Mouse (Mus musculus): ENCODE data around the gene Ilk.
A peak's percentile ranks its signal among the peaks of the same experiment; 100 is the strongest.
"Not testable (repeated sequence)": the region's sequence is repeated elsewhere in the genome, so short reads cannot be mapped to it uniquely, and the experiment has no call there.

Gene Ilk

DNA sequence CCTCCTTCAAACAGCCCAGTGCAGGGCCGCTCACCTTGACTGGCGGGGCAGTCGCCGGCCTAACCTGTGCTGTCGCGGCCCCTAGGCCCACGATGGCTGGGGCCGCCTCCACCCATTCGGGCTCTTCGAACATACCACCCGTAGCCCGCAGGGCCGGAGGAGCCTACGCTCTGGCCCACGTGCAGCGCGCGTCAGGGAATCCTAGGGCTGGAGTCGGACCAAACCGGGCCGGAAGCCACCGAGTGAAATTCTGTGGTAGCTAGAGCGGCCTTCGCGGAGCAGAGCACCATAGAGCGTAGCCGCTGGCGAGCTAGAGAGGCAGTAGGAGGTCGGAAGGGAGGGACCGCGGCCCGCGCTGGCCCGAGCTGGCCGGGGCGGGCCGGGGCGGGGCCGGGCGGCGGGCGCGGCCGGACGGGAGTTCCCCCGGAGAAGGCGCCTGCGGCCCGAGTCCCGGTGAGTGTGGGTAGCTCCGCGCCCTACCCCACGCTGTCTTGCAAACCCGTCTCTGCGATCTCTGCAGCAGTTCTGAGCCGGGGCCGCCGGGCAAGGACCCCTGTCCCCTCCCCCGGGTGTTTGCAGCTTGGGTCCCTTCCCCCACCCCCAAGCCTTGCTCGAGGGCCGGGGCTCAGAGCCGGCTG is at the start of gene Ilk:
Ilk (plus strand) TSS at position 329 of the 638 bp plus-strand sequence.
- peak; percentile 70 for DNase-seq (ENCODE audit: low read depth)

DNA sequence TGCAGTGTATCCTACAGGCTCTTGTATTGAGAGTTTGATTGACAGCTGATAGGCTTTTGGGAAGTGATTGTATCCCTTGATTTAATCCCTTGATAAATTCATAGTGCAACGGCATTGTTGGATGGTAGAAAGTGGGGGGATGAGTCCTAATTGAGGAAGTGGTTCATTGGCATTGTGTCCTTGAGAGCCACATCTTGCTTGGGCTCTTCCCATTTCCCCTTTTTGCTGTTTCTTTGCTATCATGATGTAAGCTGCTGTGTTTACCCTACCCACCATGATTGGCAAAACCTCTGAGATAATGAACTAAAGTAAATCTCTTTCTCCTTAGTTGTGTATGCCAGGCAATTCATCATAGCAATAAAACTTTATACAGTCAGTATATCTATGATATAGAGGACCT is 45.5 kb upstream of the Ilk start:
- no peak for DNase-seq (ENCODE audit: low read depth)

DNA sequence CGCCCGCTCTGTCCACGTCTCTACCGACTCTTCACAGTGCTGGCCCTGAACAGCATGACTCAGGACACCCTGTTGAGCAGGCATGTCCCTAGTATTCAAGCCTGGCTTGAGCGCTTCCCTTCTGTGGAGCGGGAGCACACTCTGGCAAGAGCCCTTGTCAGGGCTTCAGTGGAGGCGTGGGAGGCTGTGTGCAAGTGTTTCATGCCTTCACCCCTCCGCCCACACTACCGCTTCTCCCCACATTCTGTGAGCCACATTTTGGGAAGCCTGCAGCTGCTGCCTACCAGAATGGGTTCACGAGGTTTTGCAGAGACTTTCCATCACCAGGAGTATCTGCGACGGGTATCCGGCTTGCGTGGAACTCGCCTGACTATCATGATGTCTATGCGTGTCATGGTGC is 33.2 kb upstream of the Ilk start:
- no peak for DNase-seq (ENCODE audit: low read depth)

DNA sequence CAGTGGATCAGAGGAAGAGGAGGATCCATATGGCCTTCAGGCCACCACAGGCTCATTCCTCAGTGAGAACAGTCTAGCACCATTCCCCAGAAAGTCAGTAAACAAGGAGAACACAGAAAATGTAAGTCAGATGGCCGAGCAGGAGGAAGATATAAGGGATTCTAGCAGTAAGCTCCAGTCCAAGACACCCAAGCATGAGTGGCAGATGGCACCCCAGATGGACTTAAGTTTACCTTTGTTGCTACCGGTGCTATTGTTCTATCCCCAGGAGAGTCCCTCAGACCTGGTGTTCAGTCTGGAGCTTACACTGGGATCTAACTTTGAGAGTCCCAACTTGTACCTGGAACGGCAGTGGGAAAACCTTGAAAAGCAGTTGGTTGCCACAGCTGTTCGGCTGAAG is 32.6 kb upstream of the Ilk start:
- DNase-seq (ENCODE audit: low read depth), result no peak

DNA sequence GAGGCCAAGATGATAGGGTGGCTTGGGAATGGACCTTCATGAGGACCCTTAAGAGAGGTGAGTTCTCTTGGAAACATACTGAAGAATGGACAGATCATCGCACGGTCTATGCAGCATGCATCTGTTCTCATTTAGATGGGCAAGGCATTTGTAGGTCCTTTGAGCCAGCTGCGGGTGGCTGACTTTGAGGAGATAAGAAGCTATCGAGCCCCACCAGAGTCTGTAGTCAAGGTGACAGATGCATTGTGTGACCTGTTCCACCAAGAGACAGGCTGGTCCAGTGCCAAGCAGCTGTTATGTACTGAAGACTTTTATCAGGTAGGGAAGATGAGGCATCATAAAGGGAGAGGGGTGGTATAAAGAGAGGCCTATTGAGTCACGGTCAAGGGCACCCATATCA is 27.7 kb upstream of the Ilk start:
- DNase-seq (ENCODE audit: low read depth), result no peak

DNA sequence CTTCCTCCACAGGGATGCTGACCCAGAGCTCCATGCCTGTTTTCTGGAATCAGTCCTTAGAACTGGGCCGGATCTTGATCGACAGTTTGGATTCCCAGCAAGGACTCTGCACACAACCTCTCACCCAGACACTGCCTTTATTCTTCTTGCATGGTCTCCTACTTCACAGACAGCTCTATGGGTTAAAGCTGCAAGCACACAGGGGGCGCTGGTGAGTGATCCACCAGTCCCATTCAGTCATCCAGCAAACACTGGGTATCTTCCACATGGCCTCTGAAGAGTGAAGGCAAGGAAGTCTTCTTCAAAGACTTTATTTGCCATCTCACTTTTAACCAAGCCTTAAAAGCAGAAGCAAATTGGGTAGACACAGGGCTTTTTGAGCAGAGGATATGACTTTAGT is 21.0 kb upstream of the Ilk start:
- DNase-seq (ENCODE audit: low read depth), result no peak

DNA sequence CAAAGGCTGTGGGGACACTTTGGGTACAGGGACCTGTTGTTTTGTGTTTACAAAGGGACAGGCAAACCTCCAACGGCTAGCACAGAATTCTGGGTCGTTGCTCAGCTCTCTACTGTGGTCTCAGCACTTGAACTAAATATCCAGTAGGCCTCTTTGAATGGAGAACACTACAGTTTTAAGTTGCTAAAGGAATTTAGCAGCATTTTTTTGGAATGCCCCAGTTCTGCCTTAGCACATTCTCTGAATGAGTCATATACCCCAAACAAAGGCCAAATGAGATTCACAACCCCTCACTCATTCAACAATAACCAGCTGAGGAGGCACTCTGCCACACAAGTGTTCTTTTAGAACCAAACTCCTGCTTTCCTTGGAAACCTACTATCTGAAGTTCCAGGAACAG is 14.5 kb upstream of the Ilk start:
- no peak for DNase-seq (ENCODE audit: low read depth)

DNA sequence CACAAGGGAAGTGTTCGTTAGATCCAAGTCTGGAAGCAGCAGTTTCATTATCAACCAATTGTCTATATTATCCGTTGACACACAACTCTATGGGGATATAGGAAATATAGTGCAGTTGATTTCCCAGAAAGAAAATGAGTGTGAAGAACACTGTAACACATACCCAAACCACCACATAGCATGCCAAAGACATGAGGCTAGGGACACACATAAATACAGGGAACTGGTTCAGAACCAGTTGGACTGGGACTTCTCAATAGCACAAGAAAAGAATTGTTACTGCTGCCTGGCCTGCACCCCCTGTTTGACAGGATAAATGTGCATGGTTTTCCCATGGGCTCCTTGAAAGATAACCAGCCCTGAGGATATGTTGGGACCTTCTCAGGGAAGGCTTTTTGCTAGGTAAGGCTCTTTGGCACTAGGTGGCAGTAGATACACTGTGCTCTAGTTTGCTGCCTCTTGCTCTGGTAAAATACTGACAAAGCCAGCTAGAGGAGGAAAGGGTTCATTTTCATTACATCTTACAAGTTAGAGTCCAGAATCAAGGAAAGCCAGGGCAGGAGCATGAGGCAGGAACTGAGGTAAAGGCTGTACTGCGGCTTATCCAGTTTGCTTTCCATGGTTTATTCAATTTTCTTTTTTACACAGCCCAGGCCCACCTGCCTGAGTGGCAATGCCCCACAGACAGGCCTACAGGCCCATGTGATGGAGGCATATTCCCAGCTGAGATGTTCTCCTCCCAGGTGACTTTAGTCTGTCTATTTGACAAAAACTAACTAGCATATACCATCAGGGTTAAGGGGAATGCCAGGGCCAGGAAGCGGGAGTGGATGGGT is 10.0 kb upstream of the Ilk start:
- DNase-seq (ENCODE audit: low read depth), result no peak

DNA sequence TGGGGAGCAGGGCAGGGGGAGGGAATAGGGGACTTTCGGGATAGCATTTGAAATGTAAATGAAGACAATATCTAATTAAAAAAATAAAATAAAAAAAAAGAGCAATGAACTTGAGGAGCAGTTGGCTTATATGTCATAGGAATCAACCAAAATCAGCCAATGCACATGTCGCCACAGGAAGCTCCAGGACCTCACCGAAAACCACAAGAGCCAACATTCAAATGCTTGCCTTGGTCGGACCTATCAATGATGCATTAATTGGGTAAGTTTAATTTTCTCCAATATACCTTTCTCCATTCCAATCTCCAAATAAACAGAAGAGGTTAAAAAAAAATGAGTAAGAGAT is 9.4 kb upstream of the Ilk start:
- no peak for DNase-seq (ENCODE audit: low read depth)

DNA sequence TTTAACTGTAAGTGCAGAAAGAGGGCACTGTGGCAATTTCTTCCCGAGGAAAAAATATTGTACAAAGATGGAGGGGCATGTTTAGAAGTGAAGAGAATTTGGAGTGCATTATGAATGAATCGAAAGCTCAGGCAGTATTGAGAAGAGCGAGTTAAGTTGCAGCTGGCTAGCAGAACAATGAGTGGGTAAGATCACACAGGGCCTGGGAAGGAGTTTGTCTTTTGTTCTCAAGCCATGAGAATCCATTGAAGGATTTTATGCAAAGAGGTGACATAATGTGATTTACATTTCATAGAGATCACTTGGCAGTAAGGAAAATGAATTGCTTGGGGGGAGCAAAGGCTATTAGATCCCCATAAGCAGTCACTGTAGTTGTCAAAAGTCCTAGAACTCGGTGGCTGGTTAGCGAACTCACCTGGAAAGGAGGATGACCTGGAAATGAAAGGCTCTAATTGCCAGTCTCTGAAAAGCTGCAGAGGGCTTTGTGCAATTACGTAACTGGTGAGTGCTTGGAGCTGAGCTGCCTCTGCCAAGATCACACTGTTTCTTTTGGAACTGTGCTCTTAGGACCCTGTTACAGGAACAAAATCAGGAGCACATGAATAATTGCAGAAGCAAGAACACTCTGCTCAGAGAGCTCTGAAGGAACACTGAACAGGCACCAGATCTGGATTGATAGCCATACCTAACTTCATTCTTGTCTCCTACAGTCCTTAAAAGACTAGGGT is 7.5 kb upstream of the Ilk start:
- no peak for DNase-seq (ENCODE audit: low read depth)

DNA sequence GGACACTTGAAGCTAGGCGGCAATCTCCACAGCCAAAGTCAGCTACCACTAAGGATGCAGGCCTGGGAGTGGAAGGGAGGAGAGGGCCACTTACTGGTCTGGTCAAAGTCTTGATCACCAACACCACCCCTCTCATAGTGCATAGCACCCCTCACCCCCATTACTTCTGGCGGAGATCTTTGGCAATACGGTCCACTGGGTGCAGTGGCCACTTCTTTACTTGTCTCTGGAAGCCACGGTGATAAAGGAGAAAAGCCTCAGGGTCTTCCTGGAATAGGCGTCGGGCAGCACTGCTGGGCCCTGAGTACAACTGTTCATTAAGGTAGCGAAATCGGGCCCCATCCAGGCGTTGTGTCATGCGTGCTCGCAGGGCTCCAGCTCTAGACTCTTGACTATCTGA is 2.6 kb upstream of the Ilk start:
- no peak for DNase-seq (ENCODE audit: low read depth)

DNA sequence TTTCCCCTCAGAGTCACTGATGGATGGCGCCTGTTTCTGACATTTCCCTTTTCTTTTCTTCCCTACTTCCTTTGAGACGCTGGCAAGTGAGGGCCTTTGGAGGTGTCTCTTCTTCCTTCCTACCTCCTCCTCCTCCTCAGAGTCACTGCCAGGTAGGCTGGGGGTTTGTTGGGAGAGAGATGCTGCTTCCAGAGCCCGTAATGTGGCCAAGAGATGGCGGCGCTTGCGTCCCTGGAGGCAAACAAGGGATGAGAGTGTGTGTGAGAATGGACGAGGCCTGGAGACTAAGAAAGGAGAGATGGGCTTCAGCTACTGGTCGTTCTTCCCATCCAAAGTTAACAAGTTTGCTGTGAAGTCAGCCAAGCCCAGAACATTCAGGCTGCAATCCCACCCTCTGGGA is 1.6 kb upstream of the Ilk start:
- no peak for DNase-seq (ENCODE audit: low read depth)

DNA sequence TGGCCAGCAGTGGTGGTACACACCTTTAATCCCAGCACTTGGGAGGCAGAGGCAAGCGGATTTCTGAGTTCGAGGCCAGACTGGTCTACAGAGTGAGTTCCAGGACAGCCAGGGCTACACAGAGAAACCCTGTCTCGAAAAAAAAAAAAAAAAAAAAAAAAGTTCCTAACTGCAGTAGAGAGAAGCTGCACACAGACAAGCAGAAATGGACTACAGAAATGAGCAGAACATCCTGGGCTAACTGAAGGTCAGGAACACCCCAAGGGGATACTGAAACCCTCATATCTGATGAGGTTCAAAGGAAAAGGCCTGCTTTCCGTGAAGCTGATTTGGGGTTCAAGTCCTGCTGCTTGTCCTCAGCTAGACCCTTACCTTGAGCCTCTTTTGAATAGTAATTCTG is 928 bp upstream of the Ilk start:
- not testable (repeated sequence) for DNase-seq (ENCODE audit: low read depth)

DNA sequence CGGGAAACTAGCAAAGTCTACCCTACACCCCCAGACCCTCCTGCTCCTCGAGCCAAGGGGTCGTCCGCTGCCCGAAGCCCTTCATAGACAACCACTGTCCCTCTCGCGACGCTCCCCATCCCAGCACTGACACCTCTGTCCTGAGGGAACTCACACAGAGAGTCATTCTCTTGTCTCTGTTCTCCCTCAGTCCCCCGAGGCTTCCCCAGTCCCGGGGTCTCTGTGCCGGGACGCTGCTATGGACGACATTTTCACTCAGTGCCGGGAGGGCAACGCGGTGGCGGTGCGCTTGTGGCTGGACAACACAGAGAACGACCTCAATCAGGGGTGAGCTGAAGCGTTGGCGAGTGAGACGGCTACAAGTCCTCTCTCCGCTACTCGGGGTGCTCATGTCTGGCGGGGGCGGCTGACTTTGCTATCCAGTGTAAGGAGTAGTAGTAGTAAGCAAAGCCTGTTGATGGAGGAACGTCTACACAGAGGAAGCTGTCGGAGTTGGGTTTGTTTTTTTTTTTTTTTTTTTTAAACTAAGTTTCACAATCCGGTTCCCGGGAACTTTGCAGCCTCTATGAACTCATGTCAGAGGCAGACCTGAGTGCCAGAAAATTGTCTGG is 624 bp downstream of the Ilk start, which contains the start of gene Rrp8:
Rrp8 (minus strand) TSS at position 475 of the 611 bp plus-strand sequence.
- DNase-seq (ENCODE audit: low read depth), result no peak

DNA sequence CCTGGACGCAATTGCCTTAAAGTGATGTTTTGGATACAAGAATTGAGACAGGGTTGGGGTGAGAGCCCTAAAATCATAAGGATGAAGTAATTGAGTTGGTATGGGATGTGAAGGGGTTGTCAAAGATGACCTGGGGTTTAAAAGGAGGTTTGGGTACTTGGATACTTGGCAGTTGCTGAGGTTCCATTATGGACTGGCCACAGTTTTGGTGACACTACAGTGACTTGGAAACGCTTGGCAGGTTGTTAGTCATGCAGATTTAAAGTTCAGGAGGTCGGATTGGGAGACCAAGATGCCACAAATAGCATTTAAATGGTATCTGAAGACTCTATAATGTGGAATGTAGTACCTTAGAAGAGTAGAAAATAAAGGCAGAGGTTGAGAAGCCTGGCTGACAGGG is 1.3 kb downstream of the Ilk start:
- DNase-seq (ENCODE audit: low read depth), result no peak

DNA sequence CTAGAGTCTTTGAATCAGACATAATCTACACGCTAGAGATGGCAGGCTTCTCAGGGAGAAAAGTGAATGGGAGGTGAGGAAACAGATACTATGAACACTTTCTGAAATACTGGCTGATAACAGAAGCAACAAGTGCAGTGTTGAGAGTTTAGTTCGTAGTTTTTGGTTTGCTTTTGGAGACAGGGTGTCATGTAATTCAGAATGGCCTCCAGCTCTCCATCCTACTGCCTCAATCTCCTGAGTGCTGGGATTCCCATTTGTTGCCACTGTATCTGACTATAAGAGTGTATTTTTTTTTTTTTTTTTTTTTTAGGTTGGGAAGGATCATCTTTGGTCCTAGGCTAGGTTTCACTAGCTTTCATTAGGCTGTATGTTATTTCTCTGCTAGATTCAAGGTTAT is 1.9 kb downstream of the Ilk start:
- DNase-seq (ENCODE audit: low read depth), result no peak

DNA sequence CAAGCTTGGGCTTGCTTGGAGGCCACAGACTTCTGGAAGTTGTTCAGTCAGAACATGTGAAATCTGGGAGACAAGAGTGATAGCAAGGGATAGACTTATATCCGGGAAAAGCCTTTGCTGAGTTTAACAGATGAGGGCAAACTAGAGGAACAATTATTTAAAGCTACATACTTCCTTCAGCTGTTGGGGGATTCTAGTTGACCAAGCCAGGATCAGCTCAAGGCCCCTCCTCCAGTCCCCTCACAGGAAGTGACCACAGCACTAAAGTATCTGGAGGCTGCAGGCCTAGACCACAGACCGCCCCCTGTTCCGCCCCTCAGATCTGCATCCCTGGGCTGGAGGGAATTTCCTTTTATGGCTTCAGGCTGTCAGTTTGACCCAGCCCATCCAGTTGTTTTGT is 2.6 kb downstream of the Ilk start:
- DNase-seq (ENCODE audit: low read depth), result no peak

DNA sequence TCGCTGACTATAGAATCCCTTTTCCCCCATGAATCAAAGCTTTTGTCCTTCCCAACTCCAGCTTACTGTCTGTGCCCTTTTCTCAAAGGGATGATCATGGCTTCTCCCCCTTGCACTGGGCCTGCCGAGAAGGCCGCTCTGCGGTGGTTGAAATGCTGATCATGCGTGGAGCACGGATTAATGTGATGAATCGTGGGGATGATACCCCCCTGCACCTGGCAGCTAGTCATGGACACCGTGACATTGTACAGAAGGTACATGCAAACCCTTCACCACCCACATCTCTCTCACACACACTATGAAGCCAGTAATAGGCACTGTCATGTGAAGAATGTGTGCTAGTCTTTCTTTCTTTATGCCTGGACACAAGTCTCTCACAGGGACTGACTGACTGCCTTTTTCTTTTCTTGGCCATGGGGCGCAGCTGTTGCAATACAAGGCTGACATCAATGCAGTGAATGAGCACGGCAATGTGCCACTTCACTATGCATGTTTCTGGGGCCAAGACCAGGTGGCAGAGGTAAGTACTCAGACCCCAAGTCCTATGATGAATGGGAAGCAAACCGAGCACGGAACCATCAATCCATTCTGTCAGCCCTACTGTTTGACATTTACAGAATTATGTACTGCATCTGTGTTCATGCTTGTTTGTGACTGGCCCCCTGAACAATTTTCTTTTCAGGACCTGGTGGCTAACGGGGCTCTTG is 3.9 kb downstream of the Ilk start:
- no peak for DNase-seq (ENCODE audit: low read depth)

DNA sequence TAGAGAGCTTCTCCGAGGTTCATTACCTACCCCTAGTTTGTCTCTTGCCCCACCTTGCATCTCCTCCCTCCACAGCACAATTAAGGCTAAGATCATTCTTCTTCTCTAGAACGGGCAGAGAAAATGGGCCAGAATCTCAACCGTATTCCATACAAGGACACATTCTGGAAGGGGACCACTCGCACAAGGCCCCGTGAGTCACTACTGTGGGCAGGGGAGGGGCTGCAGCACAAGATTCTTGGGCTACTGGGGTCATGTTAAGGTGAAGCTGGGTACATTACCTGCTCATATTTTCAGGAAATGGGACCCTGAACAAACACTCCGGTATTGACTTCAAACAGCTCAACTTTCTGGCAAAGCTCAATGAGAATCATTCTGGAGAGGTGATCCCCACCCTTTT is 4.5 kb downstream of the Ilk start:
- no peak for DNase-seq (ENCODE audit: low read depth)

DNA sequence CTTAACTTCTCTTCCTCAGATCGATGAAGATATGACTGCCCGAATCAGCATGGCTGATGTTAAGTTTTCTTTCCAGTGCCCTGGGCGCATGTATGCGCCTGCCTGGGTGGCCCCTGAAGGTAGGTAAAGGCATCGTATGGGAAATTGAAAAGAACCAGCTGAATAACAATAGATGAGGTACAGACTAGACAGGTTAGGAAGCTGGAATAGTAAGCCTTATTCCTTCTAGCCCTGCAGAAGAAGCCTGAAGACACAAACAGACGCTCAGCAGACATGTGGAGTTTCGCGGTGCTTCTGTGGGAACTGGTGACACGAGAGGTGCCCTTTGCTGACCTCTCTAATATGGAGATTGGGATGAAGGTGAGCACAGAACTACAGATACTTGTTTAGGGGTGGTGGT is 5.6 kb downstream of the Ilk start:
- DNase-seq (ENCODE audit: low read depth), result no peak

DNA sequence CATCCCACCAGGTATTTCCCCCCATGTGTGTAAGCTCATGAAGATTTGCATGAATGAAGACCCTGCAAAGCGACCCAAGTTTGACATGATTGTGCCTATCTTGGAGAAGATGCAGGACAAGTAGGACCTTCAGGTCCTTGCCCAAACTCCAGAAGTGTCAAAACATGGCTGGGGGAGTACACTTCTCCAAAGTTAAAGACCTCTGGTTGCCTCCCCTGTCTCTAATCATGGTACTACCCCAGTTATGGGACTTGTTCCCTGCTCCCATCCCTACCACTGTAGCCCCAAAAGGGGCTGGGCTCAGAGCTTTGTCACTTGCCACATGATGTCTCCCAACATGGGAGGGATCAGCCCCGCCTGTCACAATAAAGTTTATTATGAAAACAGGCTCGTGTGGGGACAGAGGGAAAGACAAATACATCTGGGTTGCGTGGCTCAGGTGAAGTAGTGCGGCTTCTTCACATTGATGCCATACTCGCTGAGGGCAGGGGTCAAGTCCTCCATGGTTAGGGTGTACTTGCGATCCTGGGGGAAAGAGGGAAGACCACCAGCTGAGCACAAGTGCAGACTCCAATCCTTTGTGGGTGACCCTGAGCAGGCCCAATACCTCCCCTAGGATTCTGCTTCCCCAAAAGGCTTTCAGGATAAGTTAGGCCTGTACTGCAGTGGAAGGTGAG is 6.3 kb downstream of the Ilk start:
- not testable (repeated sequence) for DNase-seq (ENCODE audit: low read depth)

Data from fibroblast of lung, adult 2 months (primary cell).